Mouse (Mus musculus) c-Kit-negative CD71-positive TER-119-positive erythroid progenitor cells, embryonic 14.5 days (primary cell): ENCODE results near the gene Rims4.

Experiments
- DNase-seq: peaks from one replicate; pipeline ENCODE4 v3.0.0-alpha.2; 2013; ENCODE audit warnings: low read depth, low spot score

Gene Rims4

GRCm38 (mm10) chr2:163918317-163919258 is at the start of gene Rims4:
TSS of gene Rims4 (minus strand) at chr2:163918683.
- no peak for DNase-seq

- DNase-seq, result no peak
Observed at GRCm38 (mm10) chr2:163965706-163966105, 47.2 kb upstream of the Rims4 start.

GRCm38 (mm10) chr2:163964606-163965560 is 46.4 kb upstream of the Rims4 start:
- DNase-seq, result no peak

- no peak for DNase-seq
Observed at GRCm38 (mm10) chr2:163953622-163954310, 35.3 kb upstream of the Rims4 start.

GRCm38 (mm10) chr2:163951770-163952169 is 33.3 kb upstream of the Rims4 start:
- no peak for DNase-seq

- no peak for DNase-seq
Observed at GRCm38 (mm10) chr2:163947976-163948375, 29.5 kb upstream of the Rims4 start.

GRCm38 (mm10) chr2:163946221-163946620 is 27.7 kb upstream of the Rims4 start:
- no peak for DNase-seq

GRCm38 (mm10) chr2:163944511-163944910 is 26.0 kb upstream of the Rims4 start:
- DNase-seq, result no peak

GRCm38 (mm10) chr2:163943056-163943455 is 24.6 kb upstream of the Rims4 start:
- DNase-seq, result no peak

- no peak for DNase-seq
Observed at GRCm38 (mm10) chr2:163939522-163939921, 21.0 kb upstream of the Rims4 start.

GRCm38 (mm10) chr2:163932151-163932550 is 13.7 kb upstream of the Rims4 start:
- no peak for DNase-seq

GRCm38 (mm10) chr2:163928464-163929200 is 10.1 kb upstream of the Rims4 start:
- no peak for DNase-seq

GRCm38 (mm10) chr2:163925044-163925443 is 6.6 kb upstream of the Rims4 start:
- no peak for DNase-seq

GRCm38 (mm10) chr2:163924531-163924930 is 6.0 kb upstream of the Rims4 start:
- no peak for DNase-seq

- DNase-seq, result no peak
Observed at GRCm38 (mm10) chr2:163923113-163923512, 4.6 kb upstream of the Rims4 start.

- DNase-seq, result no peak
Observed at GRCm38 (mm10) chr2:163919581-163919980, 1.1 kb upstream of the Rims4 start.

GRCm38 (mm10) chr2:163916703-163917102 is 1.8 kb downstream of the Rims4 start:
- DNase-seq, result no peak

- no peak for DNase-seq
Observed at GRCm38 (mm10) chr2:163915294-163915791, 3.1 kb downstream of the Rims4 start.

- DNase-seq, result no peak
Observed at GRCm38 (mm10) chr2:163914107-163914506, 4.4 kb downstream of the Rims4 start.

GRCm38 (mm10) chr2:163913704-163914103 is 4.8 kb downstream of the Rims4 start:
- DNase-seq, result no peak
